Mouse (Mus musculus): Measurements from ENCODE around the gene Vwa3a. TPM values are rescaled to one million over a fixed set of nuclear protein-coding genes. Genes with fewer than 3 reads are reported as not detected.

The Vwa3a gene
- polyA plus RNA-seq, 1 experiment from 2014 or later: 0.11 TPM

- Histone ChIP-seq H3K4me1 (replicated peaks; ENCODE audit: control insufficient read depth, insufficient read depth, low read length) (no peaks in the 10 kb centered on the region), H3K4me3 (ENCODE audit: low read depth, low read length) (no peak overlapping the region), H3K27ac (ENCODE audit: low read depth, low read length) (no peak overlapping the region), H3K27me3 (ENCODE audit: control insufficient read depth, insufficient read depth, low read length) (no peaks in the 10 kb centered on the region), H3K9me3 (ENCODE audit: control insufficient read depth, low read length) (no peaks in the 10 kb centered on the region), H3K9ac (ENCODE audit: low read length) (no peak overlapping the region), H3K36me3 (ENCODE audit: control insufficient read depth, insufficient read depth, low read length) (no peaks in the 10 kb centered on the region; the same call in 1 of the 2 replicates), H3K4me2 (ENCODE audit: low read depth, low read length, severe bottlenecking) (no peak overlapping the region)
- ATAC-seq (replicated peaks; ENCODE audit: low FRiP score) (no peak), DNase-seq (ENCODE audit: low spot score) (no peak)
- whole genome bisulfite sequencing: 89% methylated on average over 7 of the region's 7 CpGs
Measured at GRCm38 (mm10) chr7:120732906-120733305, 6.2 kb upstream of the Vwa3a start.

- H3K9me3 ChIP-seq (ENCODE audit: control insufficient read depth, low read length): no peaks in the 10 kb centered on the region
- no peak overlapping the region for H3K9ac ChIP-seq (ENCODE audit: low read length)
- no peak overlapping the region for H3K27ac ChIP-seq (ENCODE audit: low read depth, low read length)
- 18% methylated on average over 5 of the region's 5 CpGs for WGBS
- H3K36me3 ChIP-seq (ENCODE audit: control insufficient read depth, insufficient read depth, low read length): no peaks in the 10 kb centered on the region
- no peaks in the 10 kb centered on the region for H3K27me3 ChIP-seq (ENCODE audit: control insufficient read depth, insufficient read depth, low read length)
- H3K4me2 ChIP-seq (ENCODE audit: low read depth, low read length, severe bottlenecking): no peak overlapping the region
- DNase-seq (ENCODE audit: low spot score) (no peak), ATAC-seq (replicated peaks; ENCODE audit: low FRiP score) (no peak)
- peaks cover 4% of the 10 kb centered on the region; the same call in 1 of the 2 replicates for H3K4me1 ChIP-seq (replicated peaks; ENCODE audit: control insufficient read depth, insufficient read depth, low read length)
- H3K4me3 ChIP-seq (ENCODE audit: low read depth, low read length): no peak overlapping the region
Measured at GRCm38 (mm10) chr7:120739558-120740101, 512 bp downstream of the Vwa3a start.

- H3K9me3 ChIP-seq (ENCODE audit: control insufficient read depth, low read length): no peaks in the 10 kb centered on the region
- H3K27ac ChIP-seq (ENCODE audit: low read depth, low read length): no peak overlapping the region
- peak; percentile 50 for DNase-seq (ENCODE audit: low spot score)
- no peaks in the 10 kb centered on the region for H3K36me3 ChIP-seq (ENCODE audit: control insufficient read depth, insufficient read depth, low read length)
- H3K4me2 ChIP-seq (ENCODE audit: low read depth, low read length, severe bottlenecking): no peak overlapping the region
- ATAC-seq (replicated peaks; ENCODE audit: low FRiP score): peak; percentile 87
- H3K9ac ChIP-seq (ENCODE audit: low read length): no peak overlapping the region
- 64% methylated on average over 14 of the region's 14 CpGs for WGBS
- H3K4me1 ChIP-seq (replicated peaks; ENCODE audit: control insufficient read depth, insufficient read depth, low read length): peaks cover 4% of the 10 kb centered on the region; the same call in 1 of the 2 replicates
- H3K4me3 ChIP-seq (ENCODE audit: low read depth, low read length): no peak overlapping the region
- H3K27me3 ChIP-seq (ENCODE audit: control insufficient read depth, insufficient read depth, low read length): no peaks in the 10 kb centered on the region
Measured at GRCm38 (mm10) chr7:120743366-120744351, 4.5 kb downstream of the Vwa3a start.

GRCm38 (mm10) chr7:120744606-120745005, 5.5 kb downstream of the Vwa3a start:
- 87% methylated on average over 6 of the region's 6 CpGs for WGBS
- no peak overlapping the region for H3K9ac ChIP-seq (ENCODE audit: low read length)
- DNase-seq (ENCODE audit: low spot score) (peak; percentile 46), ATAC-seq (replicated peaks; ENCODE audit: low FRiP score) (no peak)
- H3K4me3 ChIP-seq (ENCODE audit: low read depth, low read length): no peak overlapping the region
- H3K9me3 ChIP-seq (ENCODE audit: control insufficient read depth, low read length): no peaks in the 10 kb centered on the region
- no peak overlapping the region for H3K27ac ChIP-seq (ENCODE audit: low read depth, low read length)
- no peaks in the 10 kb centered on the region for H3K27me3 ChIP-seq (ENCODE audit: control insufficient read depth, insufficient read depth, low read length)
- H3K4me2 ChIP-seq (ENCODE audit: low read depth, low read length, severe bottlenecking): no peak overlapping the region
- H3K4me1 ChIP-seq (replicated peaks; ENCODE audit: control insufficient read depth, insufficient read depth, low read length): peaks cover 4% of the 10 kb centered on the region; the same call in 1 of the 2 replicates
- H3K36me3 ChIP-seq (ENCODE audit: control insufficient read depth, insufficient read depth, low read length): no peaks in the 10 kb centered on the region

GRCm38 (mm10) chr7:120746029-120746428, 6.9 kb downstream of the Vwa3a start:
- WGBS: 85% methylated on average over 3 of the region's 3 CpGs
- Histone ChIP-seq H3K4me2 (ENCODE audit: low read depth, low read length, severe bottlenecking) (no peak overlapping the region), H3K9me3 (ENCODE audit: control insufficient read depth, low read length) (no peaks in the 10 kb centered on the region), H3K36me3 (ENCODE audit: control insufficient read depth, insufficient read depth, low read length) (no peaks in the 10 kb centered on the region), H3K27ac (ENCODE audit: low read depth, low read length) (no peak overlapping the region), H3K4me1 (replicated peaks; ENCODE audit: control insufficient read depth, insufficient read depth, low read length) (0 out of 2 replicates have a peak, but pooled peaks cover 2% of the 10 kb centered on the region), H3K4me3 (ENCODE audit: low read depth, low read length) (no peak overlapping the region), H3K9ac (ENCODE audit: low read length) (no peak overlapping the region), H3K27me3 (ENCODE audit: control insufficient read depth, insufficient read depth, low read length) (no peaks in the 10 kb centered on the region)
- no peak for ATAC-seq (replicated peaks; ENCODE audit: low FRiP score)
- no peak for DNase-seq (ENCODE audit: low spot score)

GRCm38 (mm10) chr7:120746821-120747220, 7.7 kb downstream of the Vwa3a start:
- Histone ChIP-seq H3K4me1 (replicated peaks; ENCODE audit: control insufficient read depth, insufficient read depth, low read length) (0 out of 2 replicates have a peak, but pooled peaks cover 2% of the 10 kb centered on the region), H3K4me3 (ENCODE audit: low read depth, low read length) (no peak overlapping the region), H3K27ac (ENCODE audit: low read depth, low read length) (no peak overlapping the region), H3K9ac (ENCODE audit: low read length) (no peak overlapping the region), H3K4me2 (ENCODE audit: low read depth, low read length, severe bottlenecking) (no peak overlapping the region), H3K36me3 (ENCODE audit: control insufficient read depth, insufficient read depth, low read length) (no peaks in the 10 kb centered on the region), H3K9me3 (ENCODE audit: control insufficient read depth, low read length) (no peaks in the 10 kb centered on the region), H3K27me3 (ENCODE audit: control insufficient read depth, insufficient read depth, low read length) (no peaks in the 10 kb centered on the region)
- ATAC-seq (replicated peaks; ENCODE audit: low FRiP score) (no peak), DNase-seq (ENCODE audit: low spot score) (peak; percentile 28)
- 88% methylated on average over 5 of the region's 5 CpGs for WGBS

- H3K36me3 ChIP-seq (ENCODE audit: control insufficient read depth, insufficient read depth, low read length): no peaks in the 10 kb centered on the region
- 0 out of 2 replicates have a peak, but pooled peaks cover 2% of the 10 kb centered on the region for H3K4me1 ChIP-seq (replicated peaks; ENCODE audit: control insufficient read depth, insufficient read depth, low read length)
- H3K9ac ChIP-seq (ENCODE audit: low read length): no peak overlapping the region
- no peak for ATAC-seq (replicated peaks; ENCODE audit: low FRiP score)
- no peak overlapping the region for H3K4me2 ChIP-seq (ENCODE audit: low read depth, low read length, severe bottlenecking)
- H3K9me3 ChIP-seq (ENCODE audit: control insufficient read depth, low read length): no peaks in the 10 kb centered on the region
- no peaks in the 10 kb centered on the region for H3K27me3 ChIP-seq (ENCODE audit: control insufficient read depth, insufficient read depth, low read length)
- peak; percentile 32 for DNase-seq (ENCODE audit: low spot score)
- H3K27ac ChIP-seq (ENCODE audit: low read depth, low read length): no peak overlapping the region
- no peak overlapping the region for H3K4me3 ChIP-seq (ENCODE audit: low read depth, low read length)
Measured at GRCm38 (mm10) chr7:120748478-120748877, 9.4 kb downstream of the Vwa3a start.

- Histone ChIP-seq H3K9ac (ENCODE audit: low read length) (no peak overlapping the region), H3K27me3 (ENCODE audit: control insufficient read depth, insufficient read depth, low read length) (no peaks in the 10 kb centered on the region), H3K36me3 (ENCODE audit: control insufficient read depth, insufficient read depth, low read length) (no peaks in the 10 kb centered on the region), H3K4me2 (ENCODE audit: low read depth, low read length, severe bottlenecking) (no peak overlapping the region), H3K27ac (ENCODE audit: low read depth, low read length) (no peak overlapping the region), H3K4me3 (ENCODE audit: low read depth, low read length) (no peak overlapping the region), H3K9me3 (ENCODE audit: control insufficient read depth, low read length) (no peaks in the 10 kb centered on the region), H3K4me1 (replicated peaks; ENCODE audit: control insufficient read depth, insufficient read depth, low read length) (no peaks in the 10 kb centered on the region)
- ATAC-seq (replicated peaks; ENCODE audit: low FRiP score) (no peak), DNase-seq (ENCODE audit: low spot score) (peak; percentile 43)
Measured at GRCm38 (mm10) chr7:120751330-120751729, 12.2 kb downstream of the Vwa3a start.
